Mouse (Mus musculus) lung, postnatal 0 days (tissue): ENCODE measurements around the gene Sh3bgrl3. TPM values are rescaled to one million over a fixed set of nuclear protein-coding genes. Genes with fewer than 3 reads are reported as not detected.

ENCODE experiments used
- ATAC-seq: fragments of 200-750 bp; cut with Nextera tagmentation; 2 replicates; pipeline ENCODE4 v1.8.0; 2017; ENCODE audit warnings: moderate library complexity
- DNase-seq: peaks from one replicate; pipeline ENCODE4 v3.0.0-alpha.2; 2016; ENCODE audit warnings: low spot score
- H3K27ac ChIP-seq: fragments of 300-500 bp; sonication (generic); 2 replicates; pipeline ENCODE4 v1.5.1; 2014; ENCODE audit warnings: antibody characterized with exemption, mild to moderate bottlenecking, low read length, mixed read lengths
- H3K27me3 ChIP-seq: fragments of 300-500 bp; sonication (generic); replicated peaks from 2 replicates; pipeline ENCODE4 v1.6.1; 2014; ENCODE audit warnings: low read length, mixed read lengths; ENCODE audit not compliant: insufficient read depth
- H3K36me3 ChIP-seq: fragments of 300-500 bp; sonication (generic); 2 replicates; pipeline ENCODE4 v1.6.1; 2014; ENCODE audit warnings: low read length, mixed read lengths; ENCODE audit not compliant: insufficient read depth
- H3K4me1 ChIP-seq: fragments of 300-500 bp; sonication (generic); 2 replicates; pipeline ENCODE4 v1.6.1; 2014; ENCODE audit warnings: antibody characterized with exemption, low read depth, low read length, mixed read lengths; ENCODE audit not compliant: insufficient read depth
- H3K4me2 ChIP-seq: fragments of 300-500 bp; sonication (generic); replicated peaks from 2 replicates; pipeline ENCODE4 v1.6.1; 2014; ENCODE audit warnings: low read depth, mild to moderate bottlenecking, low read length, moderate library complexity, mixed read lengths
- H3K4me3 ChIP-seq: fragments of 300-500 bp; sonication (generic); 2 replicates; pipeline ENCODE4 v1.5.1; 2014; ENCODE audit warnings: low read depth, low read length
- H3K9ac ChIP-seq: fragments of 300-500 bp; sonication (generic); replicated peaks from 2 replicates; pipeline ENCODE4 v1.6.1; 2014; ENCODE audit warnings: low read depth, mild to moderate bottlenecking
- H3K9me3 ChIP-seq: fragments of 300-500 bp; sonication (generic); 2 replicates; pipeline ENCODE4 v1.6.1; 2016; ENCODE audit warnings: low read length, mixed read lengths
- CTCF ChIP-seq: IDR thresholded peaks from 2 replicates; pipeline ENCODE4 v1.5.1; 2016; ENCODE audit warnings: antibody characterized with exemption, mild to moderate bottlenecking
- EP300 ChIP-seq: IDR thresholded peaks from 2 replicates; pipeline ENCODE4 v1.6.1; 2016; ENCODE audit warnings: antibody characterized with exemption, mild to moderate bottlenecking, control low read depth
- whole genome bisulfite sequencing: fragments of 180-500 bp; shearing (Covaris S2); extraction: QIAGEN DNeasy Blood & Tissue Kit; methylation state at CpG from one replicate; pipeline ENCODE4 v1.1.7; 2014; 5-methylcytosine and 5-hydroxymethylcytosine counted together
- polyA plus RNA-seq: library from polyadenylated mRNA; unstranded; fragments of >200 nt; fragmentation: Nextera tagmentation; extraction: Ambion mirVana; gene quantifications from 2 replicates; pipeline ENCODE4 v1.2.1, GENCODE M21; 2015

The Sh3bgrl3 gene
- polyA plus RNA-seq, 1 experiment from 2014 or later = 513 TPM

- Histone ChIP-seq H3K4me2 (no peak overlapping the region), H3K9ac (no peak overlapping the region), H3K4me1 (peaks cover 4% of the 10 kb centered on the region; the same call in 1 of the 2 replicates)
Measured at GRCm38 (mm10) chr4:134126300-134127120, 2.1 kb downstream of the Sh3bgrl3 start.

GRCm38 (mm10) chr4:134125383-134126060 is 3.1 kb downstream of the Sh3bgrl3 start:
- no peak overlapping the region for H3K9ac ChIP-seq
- H3K27me3 ChIP-seq = no peaks in the 10 kb centered on the region
- DNase-seq (no peak), ATAC-seq (no peak)
- H3K4me1 ChIP-seq = peaks cover 4% of the 10 kb centered on the region; the same call in 1 of the 2 replicates
- WGBS = 72% methylated on average over 15 of the region's 15 CpGs
- no peaks in the 10 kb centered on the region for H3K9me3 ChIP-seq
- H3K4me3 ChIP-seq = no peak overlapping the region
- no peak overlapping the region for H3K27ac ChIP-seq
- H3K4me2 ChIP-seq = no peak overlapping the region
- H3K36me3 ChIP-seq = no peaks in the 10 kb centered on the region
- TF ChIP-seq EP300 = no peak
- no peak for TF ChIP-seq CTCF

More at GRCm38 (mm10) chr4:134126300-134127120, 2.1 kb downstream of the Sh3bgrl3 start:
- ATAC-seq (no peak), DNase-seq (no peak)
- no peaks in the 10 kb centered on the region for H3K36me3 ChIP-seq
- 87% methylated on average over 21 of the region's 21 CpGs for WGBS
- H3K4me3 ChIP-seq = no peak overlapping the region
- H3K27me3 ChIP-seq = no peaks in the 10 kb centered on the region
- no peak for TF ChIP-seq EP300
- TF ChIP-seq CTCF = no peak
- H3K9me3 ChIP-seq = no peaks in the 10 kb centered on the region
- H3K27ac ChIP-seq = no peak overlapping the region

- Histone ChIP-seq H3K4me1 (peaks cover 4% of the 10 kb centered on the region; the same call in 1 of the 2 replicates), H3K9ac (no peak overlapping the region), H3K4me3 (no peak overlapping the region), H3K9me3 (no peaks in the 10 kb centered on the region), H3K36me3 (no peaks in the 10 kb centered on the region), H3K27me3 (no peaks in the 10 kb centered on the region), H3K27ac (no peak overlapping the region), H3K4me2 (no peak overlapping the region)
- TF ChIP-seq CTCF (peak; percentile 96), EP300 (no peak)
- DNase-seq (peak; percentile 66), ATAC-seq (no peak)
- WGBS = 17% methylated on average over 17 of the region's 17 CpGs
Measured at GRCm38 (mm10) chr4:134123680-134124551, 4.7 kb downstream of the Sh3bgrl3 start.

- no peak overlapping the region for H3K4me3 ChIP-seq
- no peaks in the 10 kb centered on the region for H3K27me3 ChIP-seq
- TF ChIP-seq EP300 (no peak), CTCF (no peak)
- no peak overlapping the region for H3K4me2 ChIP-seq
- H3K4me1 ChIP-seq = peaks cover 4% of the 10 kb centered on the region; the same call in 1 of the 2 replicates
- WGBS = 94% methylated on average over 6 of the region's 6 CpGs
- DNase-seq (no peak), ATAC-seq (no peak)
- H3K27ac ChIP-seq = no peak overlapping the region
- H3K9ac ChIP-seq = no peak overlapping the region
- H3K9me3 ChIP-seq = no peaks in the 10 kb centered on the region
- no peaks in the 10 kb centered on the region for H3K36me3 ChIP-seq
Measured at GRCm38 (mm10) chr4:134123147-134123546, 5.4 kb downstream of the Sh3bgrl3 start.

- DNase-seq (no peak), ATAC-seq (no peak)
- Histone ChIP-seq H3K27me3 (no peaks in the 10 kb centered on the region), H3K4me1 (no peaks in the 10 kb centered on the region), H3K9me3 (no peaks in the 10 kb centered on the region), H3K36me3 (no peaks in the 10 kb centered on the region), H3K4me3 (no peak overlapping the region), H3K9ac (no peak overlapping the region), H3K4me2 (no peak overlapping the region), H3K27ac (no peak overlapping the region)
- 37% methylated on average over 3 of the region's 3 CpGs for WGBS
- TF ChIP-seq EP300 (no peak), CTCF (no peak)
Measured at GRCm38 (mm10) chr4:134122281-134122680, 6.3 kb downstream of the Sh3bgrl3 start.

- DNase-seq = no peak
Measured at GRCm38 (mm10) chr4:134121571-134121970, 7.0 kb downstream of the Sh3bgrl3 start.

More at GRCm38 (mm10) chr4:134121571-134121970, 7.0 kb downstream of the Sh3bgrl3 start:
- no peak overlapping the region for H3K4me3 ChIP-seq
- no peaks in the 10 kb centered on the region for H3K9me3 ChIP-seq
- TF ChIP-seq CTCF (no peak), EP300 (no peak)
- no peak overlapping the region for H3K27ac ChIP-seq
- H3K4me2 ChIP-seq = no peak overlapping the region
- H3K9ac ChIP-seq = no peak overlapping the region
- 40% methylated on average over 4 of the region's 4 CpGs for WGBS
- no peaks in the 10 kb centered on the region for H3K36me3 ChIP-seq
- H3K4me1 ChIP-seq = no peaks in the 10 kb centered on the region
- no peaks in the 10 kb centered on the region for H3K27me3 ChIP-seq
- no peak for ATAC-seq
